8 mouse cellular contexts compared by ENCODE assay signal in the genomic region with DNA sequence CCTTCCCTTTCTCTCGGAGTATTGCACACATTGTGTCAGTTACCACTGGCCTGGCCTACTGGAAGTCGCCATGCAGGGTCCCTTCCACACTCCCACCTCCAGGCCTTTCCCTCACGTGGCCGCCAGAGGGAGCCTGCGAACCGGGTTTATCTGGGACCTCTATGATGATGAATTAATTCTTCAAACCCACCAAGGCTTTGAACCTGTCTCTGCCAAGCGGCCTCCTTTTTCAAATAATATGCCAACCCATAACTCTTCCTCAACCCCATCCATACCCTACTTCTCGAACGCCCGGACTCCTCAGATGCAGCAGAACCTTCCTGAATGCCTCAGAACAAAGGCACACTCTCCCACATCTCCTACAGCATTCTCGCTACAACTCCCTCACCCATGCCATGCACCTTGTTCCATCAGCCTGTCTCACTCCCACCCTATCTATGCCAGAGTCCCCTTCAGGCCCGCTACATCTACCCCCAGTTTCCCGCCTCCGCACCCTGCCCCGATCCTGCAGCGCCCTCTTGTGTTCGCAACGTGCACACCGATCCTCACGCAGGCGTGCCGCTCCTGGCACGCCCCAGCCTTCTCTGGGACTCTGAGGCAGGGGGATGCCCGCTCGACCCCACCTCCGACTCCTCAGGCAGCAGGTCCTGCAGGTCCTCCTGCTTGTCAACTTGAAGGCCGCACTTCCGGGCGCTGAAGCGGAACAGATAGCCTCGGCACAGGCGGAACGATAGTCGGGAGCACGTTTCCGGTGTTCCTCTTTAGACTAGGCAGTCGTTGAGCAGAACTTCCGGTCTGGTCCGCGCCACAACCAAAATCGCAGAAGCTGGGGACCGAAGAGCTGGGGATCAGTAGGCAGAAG. TPM values are rescaled to one million over a fixed set of nuclear protein-coding genes. Genes with fewer than 3 reads are reported as not detected.
A peak's percentile ranks its signal among the peaks of the same experiment; 100 is the strongest.
DNase-seq lines count a peak whose midpoint lies in the region; ATAC-seq and TF ChIP-seq lines count a peak whose summit lies in the region.

No protein-coding gene starts in this region.

- peak overlapping the region; percentile 77 to 78 for H3K4me3 ChIP-seq in ES-E14 (ENCODE audit: insufficient read depth in 1 of 2, low read depth in 1 of 2, low read length in 2 of 2, poor library complexity in 1 of 2, severe bottlenecking in 1 of 2)
- peak overlapping the region; percentile 51 for H3K4me3 ChIP-seq in forebrain, embryonic 14.5 days (ENCODE audit: low read depth, low read length)
- peak overlapping the region; percentile 64 for H3K4me3 ChIP-seq in liver, postnatal 0 days (ENCODE audit: low read depth, low read length)
- H3K4me3 ChIP-seq in neural tube, embryonic 13.5 days: peak overlapping the region; percentile 74

- H3K4me1 ChIP-seq in ES-E14 (ENCODE audit: control insufficient read depth in 2 of 2, insufficient read depth in 2 of 2, low read length in 2 of 2, poor library complexity in 1 of 2): peaks cover 8 to 16% of the 10 kb centered on the region in 2 experiments; a peak in 3 of 4 replicates
- peaks cover 12% of the 10 kb centered on the region for H3K4me1 ChIP-seq in forebrain, embryonic 14.5 days (ENCODE audit: control insufficient read depth, insufficient read depth, low read length)
- peaks cover 16% of the 10 kb centered on the region for H3K4me1 ChIP-seq in liver, postnatal 0 days (ENCODE audit: insufficient read depth)
- H3K4me1 ChIP-seq in neural tube, embryonic 13.5 days (replicated peaks): peaks cover 39% of the 10 kb centered on the region

- H3K27ac ChIP-seq in ES-E14 (ENCODE audit: insufficient read depth, low read depth, low read length, poor library complexity, severe bottlenecking): peak overlapping the region; percentile 100
- peak overlapping the region; percentile 88 for H3K27ac ChIP-seq in forebrain, embryonic 14.5 days (ENCODE audit: low read depth, low read length)
- peak overlapping the region; percentile 93 for H3K27ac ChIP-seq in liver, postnatal 0 days (ENCODE audit: low read depth)
- H3K27ac ChIP-seq in neural tube, embryonic 13.5 days (replicated peaks): peak overlapping the region; percentile 96

- no peaks in the 10 kb centered on the region; the same call in 1 of the 2 replicates for H3K36me3 ChIP-seq in ES-E14 (ENCODE audit: control insufficient read depth, insufficient read depth, low read length, poor library complexity, severe bottlenecking)
- H3K36me3 ChIP-seq in forebrain, embryonic 14.5 days (ENCODE audit: control insufficient read depth, insufficient read depth, low read length): peaks cover 35% of the 10 kb centered on the region
- peaks cover 19% of the 10 kb centered on the region; the same call in 1 of the 2 replicates for H3K36me3 ChIP-seq in liver, postnatal 0 days (replicated peaks; ENCODE audit: insufficient read depth, low read length)
- peaks cover 31% of the 10 kb centered on the region for H3K36me3 ChIP-seq in neural tube, embryonic 13.5 days

- ATAC-seq in forebrain, embryonic 14.5 days: peak; percentile 92
- peak; percentile 88 for ATAC-seq in liver, postnatal 0 days
- peak; percentile 88 for ATAC-seq in neural tube, embryonic 13.5 days (ENCODE audit: low read depth)

- TF ChIP-seq CTCF in liver, postnatal 0 days (IDR thresholded peaks at IDR 0.05; ENCODE audit: low read depth): peak; percentile 97

- peak overlapping the region; percentile 88 for H3K9ac ChIP-seq in ES-E14 (ENCODE audit: insufficient read depth, low read depth, low read length, poor library complexity, severe bottlenecking)
- H3K9ac ChIP-seq in forebrain, embryonic 14.5 days (ENCODE audit: low read length): peak overlapping the region; percentile 70
- H3K9ac ChIP-seq in liver, postnatal 0 days (replicated peaks): peak overlapping the region; percentile 72
- H3K9ac ChIP-seq in neural tube, embryonic 13.5 days: peak overlapping the region; percentile 81

- peak; percentile 95 for DNase-seq in ES-E14 (ENCODE audit: low read depth, low spot score)
- peak; percentile 92 for DNase-seq in cerebellum, adult 11 months
- peak; percentile 97 for DNase-seq in forebrain, embryonic 14.5 days (ENCODE audit: low spot score)
- peak; percentile 88 to 94 for DNase-seq in heart, postnatal 14 days
- DNase-seq in layer of hippocampus, adult 11-12 months (ENCODE audit: low spot score): peak; percentile 96
- peak; percentile 92 for DNase-seq in liver, postnatal 0 days
- DNase-seq in telencephalon, adult 2 months (ENCODE audit: low read depth, low spot score): peak; percentile 97

- intact Hi-C loops in heart, postnatal 14 days (cut with DNase I): loop anchor here (1.0 to 2.0 kb wide), 3 partner anchors 31 to 99 kb away; no protein-coding TSS in a partner anchor

- under 1% methylated on average over 42 of the region's 42 CpGs for WGBS in forebrain, embryonic 14.5 days
- under 1% methylated on average over 42 of the region's 42 CpGs for WGBS in liver, postnatal 0 days (ENCODE audit: insufficient replicate concordance)
- WGBS in neural tube, embryonic 13.5 days: under 1% methylated on average over 42 of the region's 42 CpGs

- peak overlapping the region; percentile 71 for H3K4me2 ChIP-seq in forebrain, embryonic 14.5 days (ENCODE audit: low read length)
- H3K4me2 ChIP-seq in liver, postnatal 0 days (ENCODE audit: low read depth, low read length): peak overlapping the region; percentile 95
- H3K4me2 ChIP-seq in neural tube, embryonic 13.5 days: peak overlapping the region; percentile 86

- no peaks in the 10 kb centered on the region for H3K27me3 ChIP-seq in forebrain, embryonic 14.5 days (replicated peaks; ENCODE audit: control insufficient read depth, insufficient read depth, low read length)
- no peaks in the 10 kb centered on the region for H3K27me3 ChIP-seq in liver, postnatal 0 days (ENCODE audit: insufficient read depth, low read length)
- peaks cover 9% of the 10 kb centered on the region for H3K27me3 ChIP-seq in neural tube, embryonic 13.5 days

- in situ Hi-C loops in ES-E14 (cut with MboI; ENCODE audit: low sequenced_read_pairs in 2 of 2, unreplicated experiment in 2 of 2): no loop called here

- TF ChIP-seq EP300 in liver, postnatal 0 days (IDR thresholded peaks at IDR 0.05; ENCODE audit: low read depth): 0 out of 2 replicates have a peak, but pooled peaks have one; percentile 23

- no peaks in the 10 kb centered on the region for H3K9me3 ChIP-seq in ES-E14 (ENCODE audit: control insufficient read depth, insufficient read depth, low read depth, low read length)
- no peaks in the 10 kb centered on the region for H3K9me3 ChIP-seq in forebrain, embryonic 14.5 days (replicated peaks; ENCODE audit: control insufficient read depth, low read length)
- H3K9me3 ChIP-seq in liver, postnatal 0 days (ENCODE audit: low read length): no peaks in the 10 kb centered on the region
- H3K9me3 ChIP-seq in neural tube, embryonic 13.5 days: no peaks in the 10 kb centered on the region

TF ChIP-seq in ES-E14, 5 proteins besides CTCF, POLR2A, EP300 and RAD21:
- TF ChIP-seq CHD2 (IDR thresholded peaks at IDR 0.05; ENCODE audit: low read depth, low read length) (0 out of 2 replicates have a peak, but pooled peaks have one; percentile 41), ZNF384 (IDR thresholded peaks at IDR 0.05; ENCODE audit: low read depth, low read length) (no peak), MAFK (IDR thresholded peaks at IDR 0.05; ENCODE audit: insufficient read depth, low read depth, low read length) (no peak; the same call in 1 of the 2 replicates), HCFC1 (IDR thresholded peaks at IDR 0.05; ENCODE audit: borderline replicate concordance, insufficient read depth, low read length) (peak; percentile 85), ZC3H11A (IDR thresholded peaks at IDR 0.05; ENCODE audit: borderline replicate concordance, low read depth, low read length) (peak; percentile 44)
TF ChIP-seq in ES-E14: peak in this region for 3.

RNA-seq across cellular contexts. Expression of gene Zbtb45, which starts 0.5 kb away (rescaled TPM):
- total RNA-seq in ES-E14 (2012; rRNA removed): 23.7 and 26.7 TPM in 2 replicates
- polyA plus RNA-seq in forebrain, embryonic 14.5 days (2014; fragmentation: Nextera tagmentation; extraction: Ambion mirVana): 34.7 and 41.1 TPM in 2 replicates
- 1 to 10 TPM; 8.4 to 9.2 TPM for total RNA-seq in heart, postnatal 14 days (2021)
- polyA plus RNA-seq in liver, postnatal 0 days (2015; fragmentation: Nextera tagmentation; extraction: Ambion mirVana): 5.6 and 7.2 TPM in 2 replicates
- 36.2 and 37.8 TPM in 2 replicates for polyA plus RNA-seq in neural tube, embryonic 13.5 days (2015; fragmentation: Nextera tagmentation; extraction: Ambion mirVana)

RNA-seq across cellular contexts. Expression of gene Trim28, which starts 10.5 kb away (rescaled TPM):
- total RNA-seq in ES-E14 (2012; rRNA removed): 2,698 and 2,854 TPM in 2 replicates
- 266 and 317 TPM in 2 replicates for polyA plus RNA-seq in forebrain, embryonic 14.5 days (2014; fragmentation: Nextera tagmentation; extraction: Ambion mirVana)
- 100 to 1,000 TPM; 115 TPM for total RNA-seq in heart, postnatal 14 days (2021)
- polyA plus RNA-seq in liver, postnatal 0 days (2015; fragmentation: Nextera tagmentation; extraction: Ambion mirVana): 56.0 and 59.1 TPM in 2 replicates
- 223 and 229 TPM in 2 replicates for polyA plus RNA-seq in neural tube, embryonic 13.5 days (2015; fragmentation: Nextera tagmentation; extraction: Ambion mirVana)

RNA-seq across cellular contexts. Expression of gene Slc27a5, which starts 11.4 kb away (rescaled TPM):
- total RNA-seq in ES-E14 (2012; rRNA removed): 0.45 and 0.69 TPM in 2 replicates
- polyA plus RNA-seq in forebrain, embryonic 14.5 days (2014; fragmentation: Nextera tagmentation; extraction: Ambion mirVana): 0.10 TPM in 1 of 2 replicates, not detected in the other
- not detected for total RNA-seq in heart, postnatal 14 days (2021)
- polyA plus RNA-seq in liver, postnatal 0 days (2015; fragmentation: Nextera tagmentation; extraction: Ambion mirVana): 103 and 122 TPM in 2 replicates
- 0.21 and 0.32 TPM in 2 replicates for polyA plus RNA-seq in neural tube, embryonic 13.5 days (2015; fragmentation: Nextera tagmentation; extraction: Ambion mirVana)

RNA-seq across cellular contexts. Expression of gene Chmp2a, which starts 25.2 kb away (rescaled TPM):
- 103 and 143 TPM in 2 replicates for total RNA-seq in ES-E14 (2012; rRNA removed)
- 189 and 215 TPM in 2 replicates for polyA plus RNA-seq in forebrain, embryonic 14.5 days (2014; fragmentation: Nextera tagmentation; extraction: Ambion mirVana)
- 100 to 1,000 TPM; 129 to 130 TPM for total RNA-seq in heart, postnatal 14 days (2021)
- 132 TPM in 2 replicates for polyA plus RNA-seq in liver, postnatal 0 days (2015; fragmentation: Nextera tagmentation; extraction: Ambion mirVana)
- polyA plus RNA-seq in neural tube, embryonic 13.5 days (2015; fragmentation: Nextera tagmentation; extraction: Ambion mirVana): 170 and 189 TPM in 2 replicates

RNA-seq across cellular contexts. Expression of gene Ube2m, which starts 28.7 kb away (rescaled TPM):
- total RNA-seq in ES-E14 (2012; rRNA removed): 73.8 and 92.8 TPM in 2 replicates
- polyA plus RNA-seq in forebrain, embryonic 14.5 days (2014; fragmentation: Nextera tagmentation; extraction: Ambion mirVana): 73.4 and 77.9 TPM in 2 replicates
- total RNA-seq in heart, postnatal 14 days (2021): 100 to 1,000 TPM; 179 TPM
- polyA plus RNA-seq in liver, postnatal 0 days (2015; fragmentation: Nextera tagmentation; extraction: Ambion mirVana): 53.8 and 59.8 TPM in 2 replicates
- polyA plus RNA-seq in neural tube, embryonic 13.5 days (2015; fragmentation: Nextera tagmentation; extraction: Ambion mirVana): 149 and 152 TPM in 2 replicates

Comparison
In these comparisons a context has a peak if more than half of its experiments do, and no peak if none do; other contexts are left out.
1. Peak in every context shown above with its lines: DNase-seq, ATAC-seq, H3K4me3 ChIP-seq and H3K27ac ChIP-seq.
2. RNA of gene Slc27a5, which starts 11.4 kb away (polyA plus RNA-seq): 103 to 122 TPM in liver, postnatal 0 days; 0.21 to 0.32 TPM in neural tube, embryonic 13.5 days and 0.10 TPM in forebrain, embryonic 14.5 days; every median in the first group is over 10 times any median in the second.